ENCODE assay signal across 20 mouse cellular contexts in the genomic region with DNA sequence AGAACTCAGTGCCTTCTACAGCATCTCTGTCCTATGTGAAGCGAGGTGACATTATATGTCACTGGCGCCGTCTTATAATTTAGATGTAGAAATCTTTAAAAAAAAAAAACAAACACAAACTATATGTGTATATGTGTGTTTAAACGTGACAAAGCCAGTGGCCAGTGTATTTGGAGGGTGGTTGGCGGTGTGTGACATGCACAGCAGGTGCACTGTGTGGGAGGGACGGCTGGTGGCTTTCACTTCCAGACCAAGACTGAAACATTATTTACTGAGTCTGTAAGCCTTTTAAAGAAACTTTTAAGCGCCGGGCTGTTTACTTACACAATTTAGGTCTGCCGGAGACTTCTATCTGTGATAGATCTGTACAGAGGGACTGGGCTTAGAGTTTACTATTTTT.
"Had no signal": no experiment of that assay in that cellular context is flagged by ENCODE, and none has a peak within 500 bp of the region (broad histone marks: within the 10 kb centered on the region; RNA-seq: fewer than 3 reads in every experiment).

No protein-coding gene starts in this region.

- H3K36me3 ChIP-seq: midbrain, embryonic 13.5 days; midbrain, embryonic 15.5 days; neural tube, embryonic 13.5 days; neural tube, embryonic 15.5 days; stomach, embryonic 15.5 days had no signal

- H3K27me3 ChIP-seq: midbrain, embryonic 13.5 days; midbrain, embryonic 15.5 days; neural tube, embryonic 13.5 days; neural tube, embryonic 15.5 days; stomach, embryonic 15.5 days had no signal

- DNase-seq: lung, adult 18-20 months; lung, embryonic 14.5 days; lung, postnatal 10 days; lung, postnatal 36 days; right cerebral cortex, postnatal 25 days; right cerebral cortex, postnatal 4 days; spleen, adult 18-20 months; thymus, adult 2 months; thymus, postnatal 25 days; thymus, postnatal 4 days had no signal

- H3K27ac ChIP-seq: liver, embryonic 14.5 days; macrophage; midbrain, embryonic 13.5 days; midbrain, embryonic 15.5 days; neural tube, embryonic 13.5 days; neural tube, embryonic 15.5 days; stomach, embryonic 15.5 days; stomach, postnatal 0 days had no signal

- H3K4me1 ChIP-seq: megakaryocyte, embryonic 14.5 days; neural tube, embryonic 15.5 days; stomach, embryonic 15.5 days had no signal

- H3K9ac ChIP-seq: liver, embryonic 14.5 days; lung, embryonic 14.5 days; midbrain, embryonic 13.5 days; midbrain, embryonic 15.5 days; neural tube, embryonic 13.5 days; neural tube, embryonic 15.5 days; stomach, embryonic 15.5 days had no signal

- H3K4me3 ChIP-seq: midbrain, embryonic 13.5 days; midbrain, embryonic 15.5 days; neural tube, embryonic 13.5 days; neural tube, embryonic 15.5 days; stomach, embryonic 15.5 days had no signal

- ATAC-seq: midbrain, embryonic 15.5 days had no signal

- H3K4me2 ChIP-seq: lung, embryonic 14.5 days; midbrain, embryonic 11.5 days; midbrain, embryonic 13.5 days; midbrain, embryonic 15.5 days; neural tube, embryonic 13.5 days; neural tube, embryonic 15.5 days; stomach, embryonic 15.5 days had no signal

- H3K9me3 ChIP-seq: megakaryocyte, embryonic 14.5 days; midbrain, embryonic 13.5 days; midbrain, embryonic 15.5 days; neural tube, embryonic 13.5 days; neural tube, embryonic 15.5 days; stomach, embryonic 15.5 days had no signal
